Mouse (Mus musculus): ENCODE results near the gene Sncb. TPM values are rescaled to one million over a fixed set of nuclear protein-coding genes. Genes with fewer than 3 reads are reported as not detected.
"Not testable (repeated sequence)": the region's sequence is repeated elsewhere in the genome, so short reads cannot be mapped to it uniquely, and the experiment has no call there.

The Sncb gene
- total RNA-seq, 2 experiments from 2014 or later = not detected

- not testable (repeated sequence) for ATAC-seq (replicated peaks; ENCODE audit: low FRiP score, poor library complexity, severe bottlenecking)
These were observed 21.2 kb upstream of the Sncb start for GRCm38 (mm10) chr13:54787591-54787990.

DNA sequence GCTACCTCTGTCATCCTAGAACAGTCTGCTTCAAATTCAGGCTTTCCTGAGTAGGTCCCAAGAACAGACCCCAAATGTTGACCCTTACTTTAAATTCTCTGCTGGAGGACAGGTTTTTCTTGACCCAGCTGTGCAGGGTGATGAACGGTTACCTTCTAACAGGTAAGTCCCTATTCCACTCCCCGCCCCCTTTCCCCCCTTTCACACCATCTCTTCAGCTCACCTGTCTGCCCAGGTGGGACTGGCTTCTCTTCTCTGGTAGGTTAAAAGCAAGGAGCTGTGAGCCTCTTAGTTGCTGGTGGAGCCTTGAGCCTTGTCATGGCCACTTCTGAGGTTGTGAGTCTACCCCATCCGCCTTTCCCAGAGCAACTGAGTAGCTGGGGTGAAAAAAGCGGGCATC lies 17.3 kb upstream of the Sncb start, which contains the start of gene Eif4e1b:
TSS of gene Eif4e1b (plus strand) at position 301 of the 400 bp plus-strand sequence.
- no peak for ATAC-seq (replicated peaks; ENCODE audit: low FRiP score, poor library complexity, severe bottlenecking)

DNA sequence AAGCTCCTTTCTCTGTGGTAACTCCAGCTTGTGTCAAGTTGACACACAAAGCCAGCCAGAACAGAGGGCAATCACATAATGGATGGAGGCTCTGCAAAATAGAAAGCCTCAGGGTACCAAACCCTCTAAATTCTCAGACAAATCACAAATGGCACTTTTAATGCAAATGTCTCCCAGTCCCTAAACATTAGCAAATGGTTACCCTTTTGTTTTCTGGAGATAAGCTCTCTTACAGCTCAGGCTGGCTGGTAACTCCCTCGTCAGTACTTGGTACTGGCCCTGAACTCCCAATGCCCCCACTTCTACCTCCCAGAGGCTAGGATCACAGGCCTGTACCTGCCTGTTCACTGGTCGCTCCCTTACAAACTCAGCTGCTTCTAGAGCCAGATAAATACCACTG lies 16.8 kb upstream of the Sncb start:
- ATAC-seq (replicated peaks; ENCODE audit: low FRiP score, poor library complexity, severe bottlenecking) = no peak

- no peak for ATAC-seq (replicated peaks; ENCODE audit: low FRiP score, poor library complexity, severe bottlenecking)
These were observed 14.7 kb upstream of the Sncb start for GRCm38 (mm10) chr13:54781086-54781485.

DNA sequence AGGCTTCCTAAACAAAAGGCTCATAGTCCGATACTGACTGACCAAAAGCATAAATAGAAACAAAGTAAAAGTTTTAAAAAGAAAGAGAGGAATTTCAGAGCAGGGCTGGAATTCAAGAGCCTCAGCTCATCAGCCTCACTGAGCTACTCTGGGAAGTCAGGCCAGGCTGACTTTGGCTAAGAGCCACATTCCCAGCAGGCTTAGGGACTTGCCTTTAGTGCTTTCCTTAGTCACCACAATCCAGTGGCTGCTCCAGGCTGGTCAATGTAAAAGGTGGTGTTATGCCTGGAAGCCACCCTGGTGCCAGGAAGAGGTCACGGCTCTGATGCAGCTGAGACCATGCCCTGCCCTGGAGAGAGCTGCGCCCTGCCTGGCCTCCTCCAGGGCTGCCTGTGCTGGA lies 14.2 kb upstream of the Sncb start:
- no peak for ATAC-seq (replicated peaks; ENCODE audit: low FRiP score, poor library complexity, severe bottlenecking)

DNA sequence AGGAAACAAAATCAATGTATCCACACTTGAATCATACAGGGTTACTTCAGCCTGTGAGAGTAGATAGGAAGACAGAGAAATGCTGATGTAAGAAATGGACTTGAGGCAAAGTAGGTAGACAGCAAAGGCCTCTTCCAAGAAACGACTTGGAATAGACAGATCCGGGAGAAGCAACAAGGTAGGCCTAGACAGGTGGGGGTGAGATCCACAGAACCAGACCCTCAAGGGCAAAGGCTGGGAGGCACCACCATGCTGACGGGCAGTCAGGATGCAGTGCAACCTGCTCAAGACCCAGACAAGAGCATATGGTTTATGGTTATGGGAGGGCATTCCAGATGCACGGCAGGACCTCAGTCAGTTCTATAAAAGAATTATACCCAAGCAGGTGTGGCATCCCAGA lies 617 bp upstream of the Sncb start:
- no peak for ATAC-seq (replicated peaks; ENCODE audit: low FRiP score, poor library complexity, severe bottlenecking)

GRCm38 (mm10) chr13:54765281-54766191 lies 859 bp downstream of the Sncb start:
- no peak for ATAC-seq (replicated peaks; ENCODE audit: low FRiP score, poor library complexity, severe bottlenecking)

DNA sequence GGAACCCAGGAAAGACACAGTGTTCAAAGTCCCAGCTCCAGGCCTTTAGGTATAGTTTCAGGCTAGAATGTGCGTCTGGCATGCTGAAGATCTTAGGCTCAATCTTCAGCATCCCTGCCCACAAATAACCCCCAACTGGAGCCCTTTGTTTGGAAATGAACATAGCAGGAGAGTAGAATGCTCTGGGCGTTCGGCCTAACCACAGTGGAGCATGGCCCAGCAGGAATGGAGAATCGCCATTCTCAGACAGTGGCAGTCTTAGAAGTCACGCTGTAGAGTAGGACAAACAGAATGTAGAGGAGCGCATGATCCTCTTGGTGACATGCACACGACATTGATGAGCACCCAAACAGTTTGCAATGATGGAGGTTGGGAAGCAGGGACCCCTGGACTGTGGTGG lies 5.5 kb downstream of the Sncb start:
- no peak for ATAC-seq (replicated peaks; ENCODE audit: low FRiP score, poor library complexity, severe bottlenecking)

GRCm38 (mm10) chr13:54760164-54760795 lies 6.1 kb downstream of the Sncb start:
- no peak for ATAC-seq (replicated peaks; ENCODE audit: low FRiP score, poor library complexity, severe bottlenecking)

- ATAC-seq (replicated peaks; ENCODE audit: low FRiP score, poor library complexity, severe bottlenecking) = no peak
These were observed 6.9 kb downstream of the Sncb start for GRCm38 (mm10) chr13:54759496-54759895.

- no peak for ATAC-seq (replicated peaks; ENCODE audit: low FRiP score, poor library complexity, severe bottlenecking)
These were observed 7.5 kb downstream of the Sncb start for GRCm38 (mm10) chr13:54758756-54759470.

DNA sequence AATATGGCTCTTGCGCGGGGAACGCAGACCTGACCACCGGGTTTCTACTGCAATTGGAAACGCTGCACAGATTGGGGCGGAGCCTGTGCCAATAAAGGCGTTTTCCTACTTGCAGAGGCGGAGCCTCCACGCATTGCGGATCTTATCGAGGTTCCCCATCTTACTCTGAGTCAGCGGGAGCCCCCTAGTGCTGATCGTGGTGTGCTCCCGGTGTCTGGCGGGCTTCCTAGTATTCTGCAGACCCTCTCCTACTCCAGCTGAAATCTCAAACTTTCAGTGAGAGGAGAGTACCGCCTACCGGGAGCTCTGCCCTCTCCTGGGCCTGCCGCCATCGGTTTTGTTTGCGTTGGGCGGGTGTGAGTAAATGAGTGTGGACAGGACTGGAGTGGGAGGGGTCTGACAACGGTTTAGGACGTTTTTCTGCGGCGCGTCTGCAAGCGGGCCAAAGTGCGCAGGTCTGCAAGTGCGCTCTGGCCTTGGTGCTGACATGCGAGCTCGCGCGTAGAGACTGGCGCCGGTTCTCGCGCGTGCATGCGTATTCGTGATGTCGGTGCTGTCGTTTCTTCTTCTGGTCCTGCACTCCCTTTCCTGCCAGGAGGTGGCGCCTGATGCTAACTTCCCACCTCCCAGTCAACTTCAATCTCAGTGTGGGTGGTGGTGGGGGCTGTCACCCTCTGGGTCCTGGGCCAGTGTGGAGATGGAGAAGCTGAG lies 8.2 kb downstream of the Sncb start:
- ATAC-seq (replicated peaks; ENCODE audit: low FRiP score, poor library complexity, severe bottlenecking) = no peak

DNA sequence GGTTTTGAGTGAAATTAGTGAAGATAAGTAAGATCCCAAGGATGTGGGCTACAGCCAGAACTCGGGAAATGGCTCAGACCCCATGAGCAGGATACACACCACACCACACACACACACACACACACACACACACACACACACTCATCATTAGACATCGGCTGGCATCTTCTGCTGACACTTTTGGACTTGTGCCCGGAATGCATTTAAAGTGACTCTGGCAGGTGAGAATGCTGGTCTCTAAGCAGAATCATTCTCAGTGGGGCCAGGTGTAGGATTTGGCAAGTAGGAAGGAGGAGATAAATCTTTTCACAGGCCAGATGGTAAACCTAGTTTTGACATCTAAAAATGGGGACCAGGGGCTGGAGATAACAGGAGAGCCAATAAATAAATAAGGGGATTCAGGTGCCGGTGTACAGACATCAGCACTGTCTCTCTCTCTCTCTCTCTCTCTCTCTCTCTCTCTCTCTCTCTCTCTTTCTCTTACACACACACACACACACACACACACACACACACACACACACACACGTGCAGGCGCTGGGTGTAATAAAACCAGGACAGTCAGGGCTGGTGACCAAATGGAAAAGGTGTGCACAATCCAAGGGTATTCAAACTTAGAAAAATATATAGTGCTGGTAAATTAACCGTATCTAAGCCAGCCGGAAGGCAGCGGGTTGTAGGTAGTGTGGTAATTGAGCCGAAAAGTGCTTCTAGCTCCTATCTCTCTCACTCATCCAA lies 9.1 kb downstream of the Sncb start:
- no peak for ATAC-seq (replicated peaks; ENCODE audit: low FRiP score, poor library complexity, severe bottlenecking)

DNA sequence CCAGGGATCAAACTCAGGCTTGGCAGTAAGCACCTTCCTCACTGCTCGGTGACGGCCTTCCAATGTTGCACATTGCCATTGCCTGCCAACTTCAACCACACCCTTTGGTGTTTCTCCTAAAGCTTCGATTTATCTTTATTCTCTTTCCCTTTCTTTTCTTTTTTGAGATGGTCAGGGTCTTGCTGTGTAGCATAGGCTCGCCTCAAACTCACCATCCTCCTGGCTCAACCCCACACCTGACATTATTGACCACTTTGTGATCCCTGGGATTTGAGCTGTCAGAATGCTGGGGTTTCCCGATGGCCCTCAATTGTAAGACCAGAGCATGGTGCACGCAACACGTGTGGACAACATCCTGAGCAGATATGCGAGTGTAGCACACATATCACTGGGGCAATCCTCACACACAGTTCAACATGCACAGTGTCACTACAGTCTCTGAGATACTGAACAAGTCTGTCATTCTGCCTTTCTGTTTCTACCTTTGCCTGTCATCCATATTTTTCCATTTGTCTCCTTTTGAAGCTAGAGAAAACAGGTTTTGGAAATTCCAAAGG lies 10.2 kb downstream of the Sncb start:
- ATAC-seq (replicated peaks; ENCODE audit: low FRiP score, poor library complexity, severe bottlenecking) = no peak

GRCm38 (mm10) chr13:54755201-54755830 lies 11.1 kb downstream of the Sncb start:
- ATAC-seq (replicated peaks; ENCODE audit: low FRiP score, poor library complexity, severe bottlenecking) = no peak

GRCm38 (mm10) chr13:54754169-54755080 lies 12.0 kb downstream of the Sncb start:
- ATAC-seq (replicated peaks; ENCODE audit: low FRiP score, poor library complexity, severe bottlenecking) = no peak

DNA sequence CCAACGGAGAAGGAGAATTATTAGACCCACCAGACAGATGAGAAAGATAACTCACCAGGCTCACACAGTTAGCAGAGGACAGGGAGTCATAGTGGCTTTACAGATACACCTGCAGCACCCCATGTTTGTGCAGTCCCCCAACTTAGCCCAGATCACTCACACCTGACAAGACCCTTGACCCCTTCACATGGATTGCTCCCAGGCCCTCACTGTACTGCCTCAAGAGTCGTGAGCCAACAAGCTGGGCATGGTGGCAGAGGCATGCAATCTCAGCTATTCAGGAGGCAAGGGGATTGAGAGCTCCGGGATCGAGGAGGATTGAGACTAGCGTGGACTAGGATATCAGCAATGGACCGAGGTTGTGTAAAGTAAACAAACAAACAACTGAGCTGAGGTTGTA lies 12.7 kb downstream of the Sncb start:
- ATAC-seq (replicated peaks; ENCODE audit: low FRiP score, poor library complexity, severe bottlenecking) = no peak

DNA sequence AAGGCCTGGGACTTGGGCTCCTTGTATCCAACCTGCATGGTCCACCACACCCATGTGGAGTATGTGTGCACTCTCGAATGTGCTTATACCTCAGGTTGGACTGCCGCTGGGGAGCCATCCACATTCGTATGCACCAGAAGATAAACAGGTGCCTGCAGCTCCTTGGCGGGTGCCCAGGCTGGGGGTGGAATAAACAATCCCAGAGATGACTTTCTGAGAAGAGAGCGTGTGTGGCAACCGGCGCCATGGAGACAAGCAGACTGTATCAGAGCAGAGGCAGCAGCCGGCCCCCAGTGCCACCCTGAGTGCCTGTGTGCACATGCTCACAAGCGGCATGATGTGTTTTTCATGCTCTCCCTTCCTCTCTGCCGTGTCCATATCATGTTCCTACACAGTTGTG lies 13.7 kb downstream of the Sncb start:
- ATAC-seq (replicated peaks; ENCODE audit: low FRiP score, poor library complexity, severe bottlenecking) = no peak
